Mouse (Mus musculus) small intestine, adult 2 months (tissue): ENCODE measurements around the gene Qpctl. TPM values are rescaled to one million over a fixed set of nuclear protein-coding genes. Genes with fewer than 3 reads are reported as not detected.

Experiments
- H3K27ac ChIP-seq: fragments of 200-500 bp; 2 replicates; pipeline ENCODE4 v1.5.1; 2012; ENCODE audit warnings: low read depth, low read length, control low read depth, inconsistent platforms; ENCODE audit not compliant: insufficient read depth
- H3K27me3 ChIP-seq: fragments of 200-500 bp; 2 replicates; pipeline ENCODE4 v1.6.1; 2012; ENCODE audit warnings: mild to moderate bottlenecking, moderate library complexity, low read length, inconsistent platforms; ENCODE audit not compliant: control insufficient read depth, insufficient read depth
- H3K36me3 ChIP-seq: fragments of 200-500 bp; 2 replicates; pipeline ENCODE4 v1.6.1; 2012; ENCODE audit warnings: mild to moderate bottlenecking, low read length, control low read depth, inconsistent platforms; ENCODE audit not compliant: control insufficient read depth, insufficient read depth
- H3K4me1 ChIP-seq: fragments of 200-500 bp; 2 replicates; pipeline ENCODE4 v1.6.1; 2012; ENCODE audit warnings: low read length, inconsistent platforms, mixed read lengths; ENCODE audit not compliant: control insufficient read depth, insufficient read depth, insufficient read length
- H3K4me3 ChIP-seq: fragments of 200-500 bp; 2 replicates; pipeline ENCODE4 v1.5.1; 2012; ENCODE audit warnings: low read depth, mild to moderate bottlenecking, control low read depth, inconsistent platforms, low read length, moderate library complexity
- CTCF ChIP-seq: fragments of 200-500 bp; IDR thresholded peaks from 2 replicates; pipeline ENCODE4 v1.5.1; 2012; ENCODE audit warnings: low read depth, mild to moderate bottlenecking, control low read depth, inconsistent platforms, low read length, moderate library complexity, mixed read lengths; ENCODE audit not compliant: insufficient replicate concordance, insufficient read length; ENCODE audit errors: extremely low read depth
- POLR2A ChIP-seq: fragments of 200-500 bp; IDR thresholded peaks from 2 replicates; pipeline ENCODE4 v1.6.1; 2012; ENCODE audit warnings: low read depth, mild to moderate bottlenecking, control low read depth, inconsistent platforms, low read length, moderate library complexity
- WGBS: fragments of 180-500 bp; shearing (Covaris S2); methylation state at CpG from one replicate; pipeline ENCODE4 v1.1.7; 2018; 5-methylcytosine and 5-hydroxymethylcytosine counted together
- polyA plus RNA-seq: library from polyadenylated mRNA; depleted of rRNA; stranded (reverse); fragments of >200 nt; gene quantifications from 2 replicates; pipeline ENCODE4 v1.2.3, GENCODE M21; 2012; rRNA removed

The Qpctl gene
- polyA plus RNA-seq, 1 experiment, result 6.6 TPM

DNA sequence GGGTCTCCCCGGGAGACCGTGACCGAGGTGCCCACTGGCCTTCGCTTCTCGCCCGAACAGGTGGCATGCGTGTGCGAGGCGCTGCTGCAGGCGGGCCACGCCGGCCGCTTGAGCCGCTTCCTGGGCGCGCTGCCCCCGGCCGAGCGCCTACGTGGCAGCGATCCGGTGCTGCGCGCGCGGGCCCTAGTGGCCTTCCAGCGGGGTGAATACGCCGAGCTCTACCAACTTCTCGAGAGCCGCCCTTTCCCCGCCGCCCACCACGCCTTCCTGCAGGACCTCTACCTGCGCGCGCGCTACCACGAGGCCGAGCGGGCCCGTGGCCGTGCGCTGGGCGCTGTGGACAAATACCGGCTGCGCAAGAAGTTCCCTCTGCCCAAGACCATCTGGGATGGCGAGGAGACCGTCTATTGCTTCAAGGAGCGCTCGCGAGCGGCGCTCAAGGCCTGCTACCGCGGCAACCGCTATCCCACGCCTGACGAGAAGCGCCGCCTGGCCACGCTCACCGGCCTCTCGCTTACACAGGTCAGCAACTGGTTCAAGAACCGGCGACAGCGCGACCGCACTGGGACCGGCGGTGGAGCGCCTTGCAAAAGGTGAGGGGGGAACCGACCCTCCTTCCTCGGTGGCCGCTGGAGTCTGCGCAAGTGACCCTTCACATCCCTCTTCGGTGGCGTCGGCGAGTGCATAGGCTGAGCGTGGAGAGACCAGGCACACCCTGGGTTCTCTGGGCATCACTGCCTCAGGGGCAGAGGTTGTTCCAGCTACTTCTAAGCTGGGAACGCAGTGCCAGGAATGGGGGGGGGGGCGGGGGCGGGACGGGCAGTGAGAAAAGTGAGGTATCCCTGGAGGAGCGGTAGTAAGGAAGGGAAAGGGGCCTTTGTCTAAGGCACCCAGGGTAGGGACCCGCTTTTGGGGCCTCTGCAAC, 54.0 kb downstream of the Qpctl start:
- no peaks in the 10 kb centered on the region for H3K36me3 ChIP-seq
- under 1% methylated on average over 85 of the region's 87 CpGs for WGBS
- peak overlapping the region; percentile 92 for H3K4me3 ChIP-seq
- no peak for TF ChIP-seq POLR2A
- no peak for TF ChIP-seq CTCF
- H3K4me1 ChIP-seq, result peaks cover 13% of the 10 kb centered on the region
- H3K27me3 ChIP-seq, result peaks cover 13% of the 10 kb centered on the region
- peak overlapping the region; percentile 37 for H3K27ac ChIP-seq

DNA sequence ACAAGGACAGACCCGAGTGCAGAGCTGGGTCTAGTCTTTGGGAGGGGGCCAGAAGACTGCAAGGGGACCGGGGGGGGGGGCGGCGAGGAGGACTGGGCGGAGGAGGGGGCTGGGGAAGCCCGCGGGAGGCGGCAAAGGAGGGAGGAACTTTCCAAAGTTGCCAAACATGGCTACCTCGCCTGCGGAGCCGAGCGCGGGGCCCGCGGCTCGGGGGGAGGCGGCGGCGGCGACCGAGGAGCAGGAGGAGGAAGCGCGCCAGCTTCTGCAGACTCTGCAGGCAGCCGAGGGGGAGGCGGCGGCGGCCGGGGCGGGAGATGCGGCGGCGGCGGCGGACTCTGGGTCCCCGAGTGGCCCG, 54.6 kb downstream of the Qpctl start, which contains the start of gene Six5:
Gene Six5 (plus strand): TSS at position 124 of the 355 bp plus-strand sequence.
- peaks cover 13% of the 10 kb centered on the region for H3K27me3 ChIP-seq
- TF ChIP-seq POLR2A (no peak), CTCF (no peak)

DNA sequence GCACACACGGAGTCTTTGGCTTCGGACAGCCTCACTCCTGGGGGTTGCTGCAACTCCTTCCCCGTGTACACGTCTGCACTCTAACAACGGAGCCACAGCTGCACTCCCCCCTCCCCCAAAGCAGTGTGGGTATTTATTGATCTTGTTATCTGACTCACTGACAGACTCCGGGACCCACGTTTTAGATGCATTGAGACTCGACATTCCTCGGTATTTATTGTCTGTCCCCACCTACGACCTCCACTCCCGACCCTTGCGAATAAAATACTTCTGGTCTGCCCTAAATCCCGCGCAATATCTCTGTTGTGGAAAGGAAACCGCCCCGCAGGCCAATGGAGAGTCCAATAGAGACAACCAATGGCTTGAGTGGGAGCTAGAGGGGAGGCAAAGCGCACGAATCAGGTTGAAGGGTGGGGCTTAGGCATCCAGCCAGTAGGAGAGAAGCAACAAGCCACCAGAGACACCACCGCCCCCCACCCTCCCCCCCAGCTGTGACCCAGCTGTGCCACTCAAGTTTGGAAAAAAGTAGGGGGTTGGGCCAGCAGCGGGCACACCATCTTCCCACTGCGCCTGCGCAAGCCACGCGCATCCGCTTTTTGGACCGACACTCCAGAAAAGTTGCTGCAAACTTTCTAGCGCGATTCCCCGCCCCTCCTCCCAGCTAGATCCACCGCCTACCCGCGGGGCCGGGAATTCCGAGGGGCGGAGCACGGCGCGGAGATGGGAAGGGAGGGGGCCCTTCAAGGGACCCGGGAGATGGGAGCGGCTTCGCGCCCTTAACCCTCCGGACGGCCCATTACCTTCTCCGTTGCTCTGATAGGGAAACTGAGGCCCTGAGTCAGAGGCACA, 55.3 kb downstream of the Qpctl start:
- Histone ChIP-seq H3K36me3 (no peaks in the 10 kb centered on the region), H3K4me1 (peaks cover 13% of the 10 kb centered on the region), H3K27me3 (peaks cover 13% of the 10 kb centered on the region), H3K4me3 (peak overlapping the region; percentile 92), H3K27ac (peak overlapping the region; percentile 90)
- WGBS, result 1% methylated on average over 45 of the region's 45 CpGs
- TF ChIP-seq CTCF (no peak), POLR2A (peak; percentile 39)

More for the DNA sequence above, 54.6 kb downstream of the Qpctl start, which contains the start of gene Six5:
- 3% methylated on average over 35 of the region's 36 CpGs for WGBS
- Histone ChIP-seq H3K36me3 (no peaks in the 10 kb centered on the region), H3K4me3 (peak within 1 kb of the TSS; percentile 92), H3K4me1 (peaks cover 13% of the 10 kb centered on the region), H3K27ac (peak within 1 kb of the TSS; percentile 90)

DNA sequence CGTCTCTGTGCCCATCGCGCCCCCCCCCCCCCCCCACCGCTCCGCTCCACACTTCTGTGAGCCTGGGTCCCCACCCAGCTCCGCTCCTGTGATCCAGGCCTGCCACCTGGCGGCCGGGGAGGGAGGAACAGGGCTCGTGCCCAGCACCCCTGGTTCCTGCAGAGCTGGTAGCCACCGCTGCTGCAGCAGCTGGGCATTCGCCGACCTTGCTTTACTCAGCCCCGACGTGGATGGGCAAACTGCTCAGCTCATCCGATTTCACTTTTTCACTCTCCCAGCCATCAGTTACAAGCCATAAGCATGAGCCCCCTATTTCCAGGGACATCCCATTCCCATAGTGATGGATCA, 55.9 kb downstream of the Qpctl start:
- Histone ChIP-seq H3K4me3 (peak overlapping the region; percentile 92), H3K4me1 (peaks cover 13% of the 10 kb centered on the region), H3K36me3 (no peaks in the 10 kb centered on the region), H3K27me3 (peaks cover 13% of the 10 kb centered on the region), H3K27ac (peak overlapping the region; percentile 22; the same call in 1 of the 2 replicates)
- WGBS, result 4% methylated on average over 10 of the region's 15 CpGs
- TF ChIP-seq CTCF, result peak; percentile 69
- TF ChIP-seq POLR2A, result no peak

DNA sequence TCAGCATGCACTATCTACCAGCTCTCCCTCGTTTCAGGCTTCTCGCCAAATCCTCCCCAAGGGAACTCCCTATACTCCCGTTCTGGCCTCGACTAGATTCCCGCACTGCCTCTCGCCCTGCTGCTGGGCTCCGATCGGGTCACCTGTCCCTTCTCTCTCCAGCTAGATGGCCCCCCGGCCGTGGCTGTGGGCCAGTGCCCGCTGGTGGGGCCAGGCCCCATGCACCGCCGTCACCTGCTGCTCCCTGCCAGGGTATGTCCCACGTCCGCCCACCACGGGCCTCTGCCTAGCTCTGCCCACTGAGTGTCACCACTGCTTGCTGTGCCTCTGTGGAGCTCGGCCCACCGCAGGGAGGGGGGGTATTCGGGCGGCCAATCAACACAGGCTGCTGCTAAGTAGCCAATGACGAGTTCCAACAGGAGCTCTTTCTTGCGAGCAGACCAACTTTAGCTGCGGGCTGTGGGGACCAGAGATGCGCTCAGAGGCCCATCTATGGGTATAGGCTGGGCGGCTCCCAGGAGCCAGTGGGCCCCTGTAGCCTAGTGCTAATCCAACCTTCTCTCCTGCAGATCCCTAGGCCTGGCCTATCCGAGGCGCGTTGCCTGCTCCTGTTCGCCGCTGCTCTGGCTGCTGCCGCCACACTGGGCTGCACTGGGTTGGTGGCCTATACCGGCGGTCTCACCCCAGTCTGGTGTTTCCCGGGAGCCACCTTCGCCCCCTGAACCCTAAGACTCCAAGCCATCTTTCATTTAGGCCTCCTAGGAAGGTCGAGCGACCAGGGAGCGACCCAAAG, 56.5 kb downstream of the Qpctl start:
- TF ChIP-seq CTCF (no peak), POLR2A (no peak)

DNA sequence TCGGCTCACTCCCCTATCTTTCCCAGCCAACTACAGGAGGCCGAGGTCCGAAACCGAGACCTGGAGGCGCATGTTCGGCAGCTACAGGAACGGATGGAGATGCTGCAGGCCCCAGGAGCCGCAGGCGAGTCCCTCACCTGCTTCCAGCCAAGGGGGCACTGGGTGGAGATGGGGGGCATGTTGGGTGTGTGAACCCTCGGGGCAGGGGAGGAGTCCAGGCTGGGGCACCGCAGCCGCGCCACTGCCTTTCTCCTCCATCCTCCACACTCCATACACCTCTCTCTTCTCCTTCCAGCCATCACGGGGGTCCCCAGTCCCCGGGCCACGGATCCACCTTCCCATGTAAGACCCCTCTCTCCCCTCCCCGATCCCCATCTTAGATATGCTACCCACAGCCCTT, 57.2 kb downstream of the Qpctl start:
- peaks cover 13% of the 10 kb centered on the region for H3K4me1 ChIP-seq
- no peak for TF ChIP-seq CTCF
- TF ChIP-seq POLR2A, result no peak
- H3K27ac ChIP-seq, result no peak overlapping the region
- no peaks in the 10 kb centered on the region for H3K36me3 ChIP-seq
- 85% methylated on average over 17 of the region's 17 CpGs for WGBS
- peaks cover 13% of the 10 kb centered on the region for H3K27me3 ChIP-seq
- no peak overlapping the region for H3K4me3 ChIP-seq

More for the DNA sequence above, 56.5 kb downstream of the Qpctl start:
- no peaks in the 10 kb centered on the region for H3K36me3 ChIP-seq
- H3K4me1 ChIP-seq, result peaks cover 13% of the 10 kb centered on the region
- 50% methylated on average over 38 of the region's 38 CpGs for WGBS
- H3K4me3 ChIP-seq, result peak overlapping the region; percentile 92; the same call in 1 of the 2 replicates
- H3K27me3 ChIP-seq, result peaks cover 13% of the 10 kb centered on the region
- H3K27ac ChIP-seq, result no peak overlapping the region

Other genes with a start within 250 kb of the Qpctl start
- 11.1 and 21.4 TPM in 2 replicates for gene Ccdc61, start 238.9 kb downstream of the Qpctl start, polyA plus RNA-seq
- gene Nova2, start 223.4 kb downstream of the Qpctl start, polyA plus RNA-seq, result 0.41 and 0.55 TPM in 2 replicates
- not detected in 2 replicates for gene Nanos2, start 161.9 kb downstream of the Qpctl start, polyA plus RNA-seq
- 1.9 and 2.3 TPM in 2 replicates for gene Mypop, start 158.0 kb downstream of the Qpctl start, polyA plus RNA-seq
- 17.0 and 25.8 TPM in 2 replicates for gene Irf2bp1, start 145.2 kb downstream of the Qpctl start, polyA plus RNA-seq
- 17.8 and 19.9 TPM in 2 replicates for gene Foxa3, start 125.8 kb downstream of the Qpctl start, polyA plus RNA-seq
- gene Sympk, start 124.9 kb downstream of the Qpctl start, polyA plus RNA-seq, result 50.4 and 71.8 TPM in 2 replicates
- not detected in 2 replicates for gene Rsph6a, start 94.6 kb downstream of the Qpctl start, polyA plus RNA-seq
- 13.9 and 16.3 TPM in 2 replicates for gene Dmwd, start 73.1 kb downstream of the Qpctl start, polyA plus RNA-seq
- gene Dmpk, start 65.4 kb downstream of the Qpctl start, polyA plus RNA-seq, result 353 and 387 TPM in 2 replicates
- gene Six5, start 54.7 kb downstream of the Qpctl start, polyA plus RNA-seq, result 14.1 and 14.5 TPM in 2 replicates
- gene Gm4969, start 30.9 kb downstream of the Qpctl start, polyA plus RNA-seq, result not detected in 2 replicates
- 6.1 and 14.9 TPM in 2 replicates for gene Fbxo46, start 29.4 kb downstream of the Qpctl start, polyA plus RNA-seq
- 13.2 and 25.8 TPM in 2 replicates for gene Snrpd2, start 431 bp upstream of the Qpctl start, polyA plus RNA-seq
- gene Gipr, start 16.8 kb upstream of the Qpctl start, polyA plus RNA-seq, result 0.53 and 0.62 TPM in 2 replicates
- 15.8 and 17.2 TPM in 2 replicates for gene Eml2, start 27.1 kb upstream of the Qpctl start, polyA plus RNA-seq
- gene Gpr4, start 63.2 kb upstream of the Qpctl start, polyA plus RNA-seq, result 3.8 and 4.4 TPM in 2 replicates
- 17.1 and 34.6 TPM in 2 replicates for gene Opa3, start 79.0 kb upstream of the Qpctl start, polyA plus RNA-seq
- gene Vasp, start 122.5 kb upstream of the Qpctl start, polyA plus RNA-seq, result 183 and 517 TPM in 2 replicates
- gene Ppm1n, start 130.8 kb upstream of the Qpctl start, polyA plus RNA-seq, result 1.8 and 11.8 TPM in 2 replicates
- 6.7 and 11.7 TPM in 2 replicates for gene Rtn2, start 133.3 kb upstream of the Qpctl start, polyA plus RNA-seq
- gene Fosb, start 160.8 kb upstream of the Qpctl start, polyA plus RNA-seq, result 1.7 and 16.7 TPM in 2 replicates
- 9.3 and 17.5 TPM in 2 replicates for gene Ercc1, start 195.5 kb upstream of the Qpctl start, polyA plus RNA-seq
- gene Cd3eap, start 210.2 kb upstream of the Qpctl start, polyA plus RNA-seq, result 2.0 and 2.5 TPM in 2 replicates
- 6.2 and 10.4 TPM in 2 replicates for gene Ppp1r13l, start 210.5 kb upstream of the Qpctl start, polyA plus RNA-seq
- 21.0 and 31.2 TPM in 2 replicates for gene Ercc2, start 232.7 kb upstream of the Qpctl start, polyA plus RNA-seq